Mouse (Mus musculus) cerebellum, postnatal 36 days (tissue): ENCODE measurements around the gene Kras.

ENCODE experiments used
- DNase-seq, 2 experiments: peaks; one replicate each; pipeline ENCODE4 v3.0.0; 2021 to 2022; ENCODE audit warnings: mixed read lengths in 2 of 2

Kras gene

DNA sequence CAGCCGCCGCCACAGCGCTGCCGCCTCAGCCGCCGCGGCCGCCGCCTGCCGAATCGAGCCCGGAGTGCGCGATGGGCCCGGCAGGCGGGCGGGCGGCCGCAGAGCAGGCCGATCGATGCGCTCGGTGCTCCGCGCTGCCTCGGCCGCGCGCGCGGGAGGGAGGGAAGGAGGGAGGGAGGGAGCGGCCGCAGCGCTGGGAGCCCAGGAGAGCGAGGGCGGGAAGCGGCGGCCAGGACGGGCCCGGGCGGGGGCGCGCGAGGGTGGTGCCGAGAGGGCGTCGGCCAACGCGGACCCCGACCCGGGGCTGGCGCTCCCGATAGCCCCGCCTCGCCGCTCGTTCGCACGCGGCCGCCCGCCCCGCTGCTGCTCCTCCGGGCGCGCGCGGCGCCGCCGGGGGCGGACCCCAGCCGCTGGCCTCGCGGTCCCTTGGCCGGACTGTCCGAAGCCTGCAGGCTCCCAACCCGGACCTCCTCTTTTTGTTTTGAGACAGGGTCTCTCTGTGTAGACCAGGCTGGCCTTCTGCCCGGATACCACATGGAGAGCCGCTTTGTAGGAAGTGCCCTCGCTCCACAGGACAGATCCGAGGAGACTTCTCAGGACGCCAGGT lies at the start of gene Kras:
Gene Kras, minus strand, starts transcription at position 55 of the 607 bp plus-strand sequence.
- peak; percentile 88 to 92 for DNase-seq

GRCm38 (mm10) chr6:145297626-145298025 lies 47.6 kb upstream of the Kras start:
- no peak for DNase-seq

DNA sequence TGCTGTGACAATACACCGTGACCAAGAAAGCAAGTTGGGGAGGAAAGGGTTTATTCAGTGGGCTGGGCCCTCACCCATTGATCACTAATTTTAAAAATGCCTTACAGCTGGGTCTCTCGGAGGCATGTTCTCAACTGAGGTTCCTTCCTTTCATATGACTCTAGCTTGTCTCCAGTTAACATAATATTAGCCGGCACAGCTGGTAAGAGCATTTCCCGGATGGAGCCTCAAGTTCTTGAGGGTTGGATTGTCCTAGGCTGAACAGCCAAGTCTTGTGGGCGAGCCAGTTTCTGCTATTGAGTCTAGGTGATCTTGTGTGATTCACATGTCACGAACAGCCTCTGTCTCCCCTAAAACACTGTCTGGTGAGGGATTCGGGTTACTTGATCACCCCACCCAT lies 46.9 kb upstream of the Kras start:
- DNase-seq, result no peak

- DNase-seq, result no peak
These were observed 45.1 kb upstream of the Kras start for GRCm38 (mm10) chr6:145295171-145295570.

- no peak for DNase-seq
These were observed 43.1 kb upstream of the Kras start for GRCm38 (mm10) chr6:145293156-145293555.

- no peak for DNase-seq
These were observed 41.6 kb upstream of the Kras start for GRCm38 (mm10) chr6:145291383-145292289.

GRCm38 (mm10) chr6:145285656-145286055 lies 35.6 kb upstream of the Kras start:
- DNase-seq, result no peak

DNA sequence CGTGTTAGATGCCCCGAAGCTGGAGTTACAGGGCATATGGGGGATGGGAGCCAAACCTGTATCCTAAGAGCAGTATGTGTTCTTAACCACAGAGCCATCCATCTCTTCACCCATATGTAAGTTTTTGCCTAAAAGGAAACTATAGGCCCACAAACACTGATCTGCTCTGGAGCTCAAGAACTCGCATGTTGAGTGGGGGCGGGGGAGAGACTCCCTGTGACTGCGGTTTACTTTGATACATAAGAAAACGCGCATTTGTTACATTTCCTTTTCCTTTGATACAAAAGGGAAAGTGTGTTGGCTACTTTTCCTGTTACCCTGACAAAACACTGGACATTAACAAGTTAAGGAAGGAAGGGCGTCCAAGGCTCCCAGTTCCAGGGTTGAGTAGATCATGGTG lies 34.2 kb upstream of the Kras start:
- no peak for DNase-seq

DNA sequence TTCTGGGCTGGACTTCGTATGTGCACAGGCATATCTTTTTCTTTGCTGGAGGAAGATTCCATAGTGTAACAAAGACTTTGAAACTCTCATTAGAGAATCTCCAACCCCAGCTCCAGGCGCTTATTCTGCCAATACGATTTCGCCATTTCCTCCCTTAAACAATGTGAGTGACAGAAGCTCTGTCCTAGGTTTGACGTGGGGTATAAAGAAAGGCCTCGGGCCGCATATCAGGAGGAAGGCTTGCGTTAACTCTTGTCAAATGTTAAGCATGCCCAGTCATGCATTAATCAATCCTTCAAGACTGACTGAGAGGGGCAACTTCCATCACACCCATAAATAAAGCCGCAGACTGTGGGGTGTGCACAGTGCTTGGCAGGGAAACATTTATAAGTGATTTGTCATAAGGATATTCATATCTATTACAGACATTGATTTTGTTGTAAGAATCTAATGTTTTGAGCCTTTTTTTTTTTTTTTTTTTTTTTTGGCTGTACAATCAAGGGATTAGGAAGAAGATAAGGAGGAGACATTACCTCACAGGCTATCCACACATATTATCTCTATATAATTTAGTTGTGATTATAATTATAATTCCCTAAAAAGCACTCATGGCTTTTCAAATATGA lies 27.2 kb upstream of the Kras start:
- DNase-seq, result no peak

- peak; percentile 58 to 67 for DNase-seq
These were observed 26.3 kb upstream of the Kras start for GRCm38 (mm10) chr6:145276265-145276780.

GRCm38 (mm10) chr6:145275586-145276219 lies 25.7 kb upstream of the Kras start:
- no peak for DNase-seq

GRCm38 (mm10) chr6:145273971-145274620 lies 24.1 kb upstream of the Kras start:
- DNase-seq, result no peak

DNA sequence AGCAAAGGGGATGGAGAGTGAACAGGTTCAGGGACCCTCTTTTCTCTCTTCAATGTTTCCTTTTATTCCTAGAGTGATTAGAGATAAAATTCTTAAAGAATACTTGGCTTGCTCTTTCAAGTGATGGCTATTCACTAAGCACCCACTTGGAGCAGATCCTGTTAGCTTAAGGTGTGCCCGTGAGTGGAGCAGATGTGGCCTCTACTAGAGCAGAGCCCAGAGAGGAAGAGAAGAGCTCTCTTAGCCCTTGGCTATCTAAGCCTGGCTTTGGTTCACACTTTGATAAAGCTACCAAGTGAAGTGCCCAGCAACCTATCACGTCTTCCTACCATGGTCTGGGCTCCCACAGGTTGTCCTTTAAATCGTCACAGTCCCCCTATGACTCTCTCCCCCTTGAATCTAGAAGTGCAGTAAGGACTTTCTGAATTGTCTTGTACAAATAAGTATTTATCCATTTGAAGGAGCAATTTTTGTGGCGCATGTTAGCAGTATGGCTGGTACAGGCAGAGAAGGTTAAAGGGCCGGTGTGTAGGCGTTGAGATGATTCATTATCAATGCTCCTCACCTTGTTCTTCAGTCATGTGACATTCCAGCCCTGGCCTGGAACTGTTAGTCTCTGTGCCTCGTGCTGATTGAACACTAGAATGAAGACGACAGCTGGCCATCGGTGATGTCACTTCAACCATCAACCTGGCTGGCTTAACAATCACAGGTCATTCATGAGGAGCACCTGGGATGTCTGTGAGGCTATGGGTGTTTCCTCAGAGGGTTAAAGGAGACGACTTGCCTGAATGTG lies 22.3 kb upstream of the Kras start:
- no peak for DNase-seq

GRCm38 (mm10) chr6:145269313-145269845 lies 19.3 kb upstream of the Kras start:
- DNase-seq, result no peak

GRCm38 (mm10) chr6:145267692-145268091 lies 17.7 kb upstream of the Kras start:
- no peak for DNase-seq

DNA sequence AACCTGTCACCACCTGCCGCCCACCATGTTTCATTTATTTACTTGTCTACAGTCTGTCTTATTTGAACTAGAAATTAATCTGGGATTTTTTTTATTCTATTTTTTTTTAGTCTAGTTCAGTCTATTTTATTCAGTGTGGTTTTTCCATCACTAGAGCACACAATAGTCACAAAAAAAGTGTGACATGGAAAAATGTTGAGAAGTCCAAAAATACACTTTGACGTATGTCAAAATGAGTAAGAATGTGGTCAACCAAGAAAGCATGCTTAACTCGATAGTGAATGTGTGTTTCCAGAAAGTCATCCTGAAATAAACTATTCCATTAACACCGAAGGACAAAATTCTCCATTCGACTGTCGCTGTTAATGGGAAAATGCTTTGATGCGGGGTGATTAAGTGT lies 12.3 kb upstream of the Kras start:
- DNase-seq, result no peak

DNA sequence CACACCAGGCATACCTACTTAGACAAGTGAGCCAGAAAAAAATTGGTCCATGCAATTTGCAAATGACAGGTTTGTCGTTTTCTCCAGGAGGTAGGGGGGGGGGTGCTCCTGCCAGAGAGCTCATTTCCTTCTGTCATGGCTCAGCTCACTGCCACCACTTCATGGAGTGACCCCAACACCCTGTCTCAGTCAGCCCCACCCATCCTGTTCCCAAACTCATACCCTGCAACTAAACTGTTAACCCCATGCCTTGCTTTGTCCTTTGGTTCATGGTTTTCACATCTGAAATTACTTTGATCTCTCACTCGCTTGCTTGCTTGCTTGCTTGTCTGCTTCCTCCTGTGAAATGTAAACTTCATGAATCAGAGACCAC lies 6.6 kb upstream of the Kras start:
- no peak for DNase-seq

DNA sequence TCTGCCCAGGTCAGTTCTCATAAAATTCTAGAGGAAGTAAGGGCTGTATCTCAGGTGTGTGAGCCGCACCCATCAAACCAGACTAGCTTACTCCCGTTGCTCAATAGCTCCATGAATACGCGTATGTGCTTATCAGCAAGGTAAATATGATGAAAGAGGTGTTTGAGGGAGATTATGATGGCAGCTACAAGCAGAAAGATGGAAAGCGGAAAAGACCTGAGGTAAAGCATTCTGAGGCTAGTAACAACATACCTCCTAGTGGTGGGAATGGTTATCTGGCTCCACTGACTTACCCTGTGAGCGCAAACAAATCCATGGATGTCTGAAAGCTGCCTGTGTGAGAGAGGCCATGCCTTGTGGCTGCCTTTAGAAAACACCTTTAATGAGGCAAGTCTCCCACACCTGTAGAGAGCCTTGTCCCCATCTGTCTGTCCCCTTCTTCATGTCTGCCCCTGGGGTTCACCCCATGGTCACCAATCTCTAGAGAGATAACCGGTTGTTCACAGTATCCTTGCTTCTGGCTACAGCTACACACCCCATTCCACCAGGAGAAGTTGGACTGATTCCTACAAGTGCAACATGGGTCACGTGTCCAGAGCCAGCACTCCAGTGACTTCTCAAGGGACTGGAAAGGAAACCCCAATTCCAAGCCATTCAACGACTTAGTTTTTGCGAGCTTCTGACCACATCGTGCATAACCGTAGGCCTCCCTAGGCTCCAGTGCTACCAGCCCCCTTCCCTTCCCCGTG lies 6.1 kb upstream of the Kras start:
- no peak for DNase-seq

DNA sequence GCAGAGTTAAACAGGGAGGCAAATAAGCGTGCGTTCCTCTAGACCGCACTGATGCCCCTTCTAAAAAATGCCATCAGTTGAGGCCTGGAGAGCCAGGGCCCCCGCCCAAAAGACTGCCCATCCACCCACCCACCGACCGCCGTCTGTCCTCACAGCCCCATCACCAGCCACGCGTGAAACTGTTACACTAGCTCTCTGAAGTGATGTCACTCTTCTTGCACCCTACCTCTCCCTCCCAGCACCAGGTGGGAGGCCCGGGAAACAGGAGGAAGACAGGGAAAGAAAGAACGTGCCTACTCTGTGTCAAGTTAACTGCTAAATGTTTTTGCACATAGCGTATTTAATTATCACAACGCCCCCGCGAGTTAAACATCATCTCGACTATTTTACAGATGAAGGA lies 781 bp upstream of the Kras start:
- DNase-seq, result peak in 1 of 2 experiments; percentile 8
